Mouse (Mus musculus): ENCODE data around the gene Lgr4. TPM values are rescaled to one million over a fixed set of nuclear protein-coding genes. Genes with fewer than 3 reads are reported as not detected.

Gene Lgr4
- polyA plus RNA-seq, 1 experiment from 2014 or later: 39.0 TPM

GRCm38 (mm10) chr2:109914601-109915000 lies 2.8 kb upstream of the Lgr4 start:
- Histone ChIP-seq H3K4me3 (ENCODE audit: low read depth, low read length) (no peak overlapping the region), H3K4me2 (replicated peaks; ENCODE audit: low read depth, low read length) (no peak overlapping the region), H3K36me3 (ENCODE audit: control insufficient read depth, insufficient read depth, low read length) (no peaks in the 10 kb centered on the region), H3K4me1 (ENCODE audit: control insufficient read depth, insufficient read depth, low read length) (peaks cover 11% of the 10 kb centered on the region), H3K27ac (ENCODE audit: low read length) (no peak overlapping the region), H3K9me3 (ENCODE audit: control insufficient read depth, low read depth, low read length) (no peaks in the 10 kb centered on the region), H3K9ac (replicated peaks; ENCODE audit: low read depth, low read length) (no peak overlapping the region), H3K27me3 (ENCODE audit: control insufficient read depth, insufficient read depth, low read length) (no peaks in the 10 kb centered on the region)
- ATAC-seq (ENCODE audit: insufficient number of reproducible peaks, insufficient read depth, low FRiP score, low read depth): no peak

- Histone ChIP-seq H3K9ac (replicated peaks; ENCODE audit: low read depth, low read length) (no peak overlapping the region), H3K4me1 (ENCODE audit: control insufficient read depth, insufficient read depth, low read length) (peaks cover 27% of the 10 kb centered on the region), H3K9me3 (ENCODE audit: control insufficient read depth, low read depth, low read length) (no peaks in the 10 kb centered on the region), H3K27ac (ENCODE audit: low read length) (no peak overlapping the region), H3K4me3 (ENCODE audit: low read depth, low read length) (no peak overlapping the region), H3K36me3 (ENCODE audit: control insufficient read depth, insufficient read depth, low read length) (no peaks in the 10 kb centered on the region; the same call in 1 of the 2 replicates), H3K27me3 (ENCODE audit: control insufficient read depth, insufficient read depth, low read length) (no peaks in the 10 kb centered on the region), H3K4me2 (replicated peaks; ENCODE audit: low read depth, low read length) (peak overlapping the region; percentile 39)
- 0 out of 2 replicates have a peak, but pooled peaks have one; percentile 2 for ATAC-seq (ENCODE audit: insufficient number of reproducible peaks, insufficient read depth, low FRiP score, low read depth)
- 7% methylated on average over 11 of the region's 11 CpGs for WGBS
Observed at GRCm38 (mm10) chr2:109916782-109917495, 508 bp upstream of the Lgr4 start.

- no peaks in the 10 kb centered on the region for H3K9me3 ChIP-seq (ENCODE audit: control insufficient read depth, low read depth, low read length)
- no peaks in the 10 kb centered on the region; the same call in 1 of the 2 replicates for H3K36me3 ChIP-seq (ENCODE audit: control insufficient read depth, insufficient read depth, low read length)
- no peak for ATAC-seq (ENCODE audit: insufficient number of reproducible peaks, insufficient read depth, low FRiP score, low read depth)
- H3K27ac ChIP-seq (ENCODE audit: low read length): peak overlapping the region; percentile 98; the same call in 1 of the 2 replicates
- peak overlapping the region; percentile 57 for H3K4me2 ChIP-seq (replicated peaks; ENCODE audit: low read depth, low read length)
- peaks cover 27% of the 10 kb centered on the region for H3K4me1 ChIP-seq (ENCODE audit: control insufficient read depth, insufficient read depth, low read length)
- peak overlapping the region; percentile 92 for H3K4me3 ChIP-seq (ENCODE audit: low read depth, low read length)
- no peaks in the 10 kb centered on the region for H3K27me3 ChIP-seq (ENCODE audit: control insufficient read depth, insufficient read depth, low read length)
- 5% methylated on average over 22 of the region's 22 CpGs for WGBS
- peak overlapping the region; percentile 98 for H3K9ac ChIP-seq (replicated peaks; ENCODE audit: low read depth, low read length)
Observed at GRCm38 (mm10) chr2:109918592-109919262, 1.3 kb downstream of the Lgr4 start.

GRCm38 (mm10) chr2:109920471-109920870 lies 3.0 kb downstream of the Lgr4 start:
- Histone ChIP-seq H3K9ac (replicated peaks; ENCODE audit: low read depth, low read length) (no peak overlapping the region), H3K4me1 (ENCODE audit: control insufficient read depth, insufficient read depth, low read length) (peaks cover 27% of the 10 kb centered on the region), H3K4me2 (replicated peaks; ENCODE audit: low read depth, low read length) (peak overlapping the region; percentile 57), H3K27ac (ENCODE audit: low read length) (no peak overlapping the region), H3K36me3 (ENCODE audit: control insufficient read depth, insufficient read depth, low read length) (no peaks in the 10 kb centered on the region; the same call in 1 of the 2 replicates), H3K9me3 (ENCODE audit: control insufficient read depth, low read depth, low read length) (no peaks in the 10 kb centered on the region), H3K27me3 (ENCODE audit: control insufficient read depth, insufficient read depth, low read length) (no peaks in the 10 kb centered on the region), H3K4me3 (ENCODE audit: low read depth, low read length) (peak overlapping the region; percentile 92)
- ATAC-seq (ENCODE audit: insufficient number of reproducible peaks, insufficient read depth, low FRiP score, low read depth): no peak
- 82% methylated on average over 7 of the region's 7 CpGs for WGBS

GRCm38 (mm10) chr2:109921298-109922035 lies 4.0 kb downstream of the Lgr4 start:
- no peaks in the 10 kb centered on the region for H3K9me3 ChIP-seq (ENCODE audit: control insufficient read depth, low read depth, low read length)
- 53% methylated on average over 8 of the region's 8 CpGs for WGBS
- ATAC-seq (ENCODE audit: insufficient number of reproducible peaks, insufficient read depth, low FRiP score, low read depth): no peak
- no peak overlapping the region for H3K27ac ChIP-seq (ENCODE audit: low read length)
- H3K27me3 ChIP-seq (ENCODE audit: control insufficient read depth, insufficient read depth, low read length): no peaks in the 10 kb centered on the region
- H3K36me3 ChIP-seq (ENCODE audit: control insufficient read depth, insufficient read depth, low read length): no peaks in the 10 kb centered on the region; the same call in 1 of the 2 replicates
- peaks cover 27% of the 10 kb centered on the region for H3K4me1 ChIP-seq (ENCODE audit: control insufficient read depth, insufficient read depth, low read length)
- no peak overlapping the region for H3K9ac ChIP-seq (replicated peaks; ENCODE audit: low read depth, low read length)
- no peak overlapping the region for H3K4me3 ChIP-seq (ENCODE audit: low read depth, low read length)
- peak overlapping the region; percentile 11; the same call in 1 of the 2 replicates for H3K4me2 ChIP-seq (replicated peaks; ENCODE audit: low read depth, low read length)

GRCm38 (mm10) chr2:109922306-109922705 lies 4.9 kb downstream of the Lgr4 start:
- no peak overlapping the region for H3K4me3 ChIP-seq (ENCODE audit: low read depth, low read length)
- H3K36me3 ChIP-seq (ENCODE audit: control insufficient read depth, insufficient read depth, low read length): no peaks in the 10 kb centered on the region; the same call in 1 of the 2 replicates
- H3K27ac ChIP-seq (ENCODE audit: low read length): no peak overlapping the region
- H3K27me3 ChIP-seq (ENCODE audit: control insufficient read depth, insufficient read depth, low read length): no peaks in the 10 kb centered on the region
- no peak for ATAC-seq (ENCODE audit: insufficient number of reproducible peaks, insufficient read depth, low FRiP score, low read depth)
- no peaks in the 10 kb centered on the region for H3K9me3 ChIP-seq (ENCODE audit: control insufficient read depth, low read depth, low read length)
- no peak overlapping the region for H3K9ac ChIP-seq (replicated peaks; ENCODE audit: low read depth, low read length)
- WGBS: 79% methylated on average over 3 of the region's 3 CpGs
- H3K4me1 ChIP-seq (ENCODE audit: control insufficient read depth, insufficient read depth, low read length): peaks cover 24% of the 10 kb centered on the region
- no peak overlapping the region for H3K4me2 ChIP-seq (replicated peaks; ENCODE audit: low read depth, low read length)

- WGBS: 65% methylated on average over 3 of the region's 3 CpGs
- no peak overlapping the region for H3K27ac ChIP-seq (ENCODE audit: low read length)
Observed at GRCm38 (mm10) chr2:109923031-109923430, 5.6 kb downstream of the Lgr4 start.

GRCm38 (mm10) chr2:109923945-109924344 lies 6.5 kb downstream of the Lgr4 start:
- Histone ChIP-seq H3K27me3 (ENCODE audit: control insufficient read depth, insufficient read depth, low read length) (no peaks in the 10 kb centered on the region), H3K9ac (replicated peaks; ENCODE audit: low read depth, low read length) (no peak overlapping the region), H3K4me3 (ENCODE audit: low read depth, low read length) (no peak overlapping the region), H3K9me3 (ENCODE audit: control insufficient read depth, low read depth, low read length) (no peaks in the 10 kb centered on the region), H3K4me2 (replicated peaks; ENCODE audit: low read depth, low read length) (no peak overlapping the region), H3K27ac (ENCODE audit: low read length) (no peak overlapping the region), H3K36me3 (ENCODE audit: control insufficient read depth, insufficient read depth, low read length) (no peaks in the 10 kb centered on the region; the same call in 1 of the 2 replicates), H3K4me1 (ENCODE audit: control insufficient read depth, insufficient read depth, low read length) (peaks cover 31% of the 10 kb centered on the region)
- ATAC-seq (ENCODE audit: insufficient number of reproducible peaks, insufficient read depth, low FRiP score, low read depth): no peak
- WGBS: 87% methylated on average over 3 of the region's 3 CpGs

More at GRCm38 (mm10) chr2:109923031-109923430, 5.6 kb downstream of the Lgr4 start:
- Histone ChIP-seq H3K4me2 (replicated peaks; ENCODE audit: low read depth, low read length) (no peak overlapping the region), H3K9me3 (ENCODE audit: control insufficient read depth, low read depth, low read length) (no peaks in the 10 kb centered on the region), H3K36me3 (ENCODE audit: control insufficient read depth, insufficient read depth, low read length) (no peaks in the 10 kb centered on the region; the same call in 1 of the 2 replicates), H3K9ac (replicated peaks; ENCODE audit: low read depth, low read length) (no peak overlapping the region), H3K4me1 (ENCODE audit: control insufficient read depth, insufficient read depth, low read length) (peaks cover 28% of the 10 kb centered on the region), H3K4me3 (ENCODE audit: low read depth, low read length) (no peak overlapping the region), H3K27me3 (ENCODE audit: control insufficient read depth, insufficient read depth, low read length) (no peaks in the 10 kb centered on the region)
- no peak for ATAC-seq (ENCODE audit: insufficient number of reproducible peaks, insufficient read depth, low FRiP score, low read depth)

Data from stomach, embryonic 14.5 days (tissue).